Mouse (Mus musculus) urinary bladder, postnatal 14 days (tissue): Measurements from ENCODE around the gene Prrxl1.

Source experiments
- DNase-seq: peaks from one replicate; pipeline ENCODE4 v3.0.0; 2021; ENCODE audit warnings: low spot score

Prrxl1 gene

DNA sequence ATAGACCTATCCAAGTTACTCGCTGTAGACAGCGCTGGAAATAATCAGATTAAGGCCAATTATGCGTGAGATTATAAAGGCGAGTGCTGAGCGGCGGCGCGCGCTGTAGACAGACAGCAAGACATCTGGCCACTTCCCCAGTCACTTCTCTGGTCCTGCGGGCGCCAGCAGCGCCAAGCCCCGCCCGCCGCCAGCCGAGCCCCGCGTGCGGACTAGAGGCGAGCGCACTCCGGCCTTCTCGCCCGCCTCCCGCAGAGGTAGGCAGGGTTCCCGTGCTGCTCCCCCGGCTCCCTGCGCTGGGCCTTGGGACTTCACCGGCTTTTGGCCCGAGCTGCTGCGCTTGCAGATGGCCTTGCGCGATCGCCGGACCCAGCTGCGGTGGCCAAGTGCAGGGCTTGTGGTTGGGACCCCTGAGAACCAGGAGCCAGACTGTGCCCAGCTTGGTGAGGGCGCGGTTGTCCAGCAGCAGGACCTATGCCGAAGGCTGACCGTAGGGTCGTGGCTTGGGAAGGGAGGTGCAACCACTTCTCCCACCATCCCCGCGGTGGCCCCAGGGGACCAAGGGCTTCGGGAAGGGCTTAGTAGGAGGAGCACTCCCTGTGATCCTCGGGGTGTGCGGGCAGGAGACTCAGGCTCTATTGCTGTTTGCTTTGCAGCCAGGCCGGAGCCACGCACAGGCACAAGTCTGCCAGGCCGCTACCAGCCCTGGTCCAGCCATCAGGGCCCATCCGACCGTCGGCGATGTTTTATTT is at the start of gene Prrxl1:
Prrxl1 (plus strand) TSS at position 118 of the 752 bp plus-strand sequence.
- no peak for DNase-seq

DNA sequence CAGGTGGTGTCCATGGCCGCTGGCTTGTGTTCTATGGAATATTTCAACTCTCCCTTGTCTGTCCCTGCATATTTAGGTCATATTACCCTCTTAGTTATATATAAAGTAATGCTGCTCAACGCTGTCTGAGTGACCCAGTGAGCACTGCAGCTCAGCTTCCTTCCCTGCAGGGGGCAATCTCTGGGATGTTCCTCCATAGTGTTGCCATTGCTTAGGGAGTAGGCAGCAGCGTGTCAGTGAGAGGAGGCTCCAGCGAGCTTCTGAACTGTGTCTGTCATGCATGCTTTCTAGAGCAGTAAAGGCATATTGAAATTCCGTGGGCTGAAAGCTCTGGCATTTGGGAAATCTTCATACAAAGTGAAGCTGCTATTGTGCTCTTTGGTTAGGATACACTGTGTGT is 47.4 kb upstream of the Prrxl1 start:
- no peak for DNase-seq

DNA sequence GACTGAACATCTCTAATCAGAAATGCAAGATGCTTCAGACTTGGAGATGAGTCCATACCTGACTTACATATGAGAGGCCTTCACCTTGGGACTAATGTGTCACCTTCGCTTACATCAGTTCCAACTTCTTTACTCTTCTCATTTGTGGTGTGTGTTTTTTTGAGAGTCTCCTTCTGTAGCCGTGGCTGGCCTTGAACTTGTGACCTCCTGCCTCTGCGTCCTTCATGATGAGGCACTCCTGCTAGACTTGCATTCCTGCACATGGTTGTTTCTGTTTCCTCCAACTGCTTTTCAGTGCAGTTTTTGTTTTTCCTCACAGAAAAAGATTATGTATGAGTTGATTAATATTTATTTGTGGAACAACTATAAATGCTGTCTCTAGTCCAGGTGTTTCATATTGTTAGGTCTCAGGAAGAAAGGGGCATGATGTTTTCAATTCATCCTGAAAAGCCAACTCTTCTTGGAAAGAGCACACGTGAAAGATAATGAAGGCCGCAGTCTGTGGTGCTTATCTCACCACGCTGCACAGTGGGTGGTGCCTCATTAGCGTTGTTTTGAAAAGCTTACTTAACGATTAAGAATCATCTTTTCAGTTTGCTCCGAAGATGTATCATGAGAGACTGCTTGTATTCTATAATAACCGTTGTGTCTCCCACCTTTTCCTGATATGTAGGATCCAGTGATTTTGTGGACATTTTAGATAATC is 45.9 kb upstream of the Prrxl1 start:
- no peak for DNase-seq

DNA sequence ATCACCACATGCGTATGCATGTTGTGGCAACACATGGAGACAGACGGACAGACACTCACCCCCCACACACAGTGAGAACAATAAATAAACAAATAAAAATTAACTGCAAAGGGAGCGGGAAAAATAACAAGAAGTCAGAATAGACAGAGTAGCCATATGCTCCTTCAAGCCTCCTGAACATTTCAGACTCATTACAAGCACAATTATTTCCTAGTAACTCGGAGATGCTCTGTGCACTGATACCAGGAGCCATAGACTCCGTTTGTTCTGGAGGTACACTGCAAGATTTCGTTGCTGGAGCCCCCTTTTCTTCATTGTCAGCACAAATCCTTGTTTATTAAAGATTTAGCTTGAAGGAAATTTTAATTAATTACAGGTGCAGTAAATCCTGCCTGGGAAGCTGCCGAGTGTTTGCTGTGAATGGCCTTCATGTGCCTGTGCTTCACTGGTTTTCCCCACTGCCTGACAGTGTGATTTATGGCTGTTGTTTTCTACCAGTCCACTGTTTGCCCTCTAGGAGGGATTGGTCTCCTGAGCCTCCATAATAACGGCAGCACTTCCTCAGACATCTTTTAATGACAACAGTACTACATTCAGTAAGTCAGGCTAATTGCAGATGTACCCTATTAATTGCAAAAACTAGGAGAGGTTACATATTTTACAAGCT is 44.2 kb upstream of the Prrxl1 start:
- no peak for DNase-seq

DNA sequence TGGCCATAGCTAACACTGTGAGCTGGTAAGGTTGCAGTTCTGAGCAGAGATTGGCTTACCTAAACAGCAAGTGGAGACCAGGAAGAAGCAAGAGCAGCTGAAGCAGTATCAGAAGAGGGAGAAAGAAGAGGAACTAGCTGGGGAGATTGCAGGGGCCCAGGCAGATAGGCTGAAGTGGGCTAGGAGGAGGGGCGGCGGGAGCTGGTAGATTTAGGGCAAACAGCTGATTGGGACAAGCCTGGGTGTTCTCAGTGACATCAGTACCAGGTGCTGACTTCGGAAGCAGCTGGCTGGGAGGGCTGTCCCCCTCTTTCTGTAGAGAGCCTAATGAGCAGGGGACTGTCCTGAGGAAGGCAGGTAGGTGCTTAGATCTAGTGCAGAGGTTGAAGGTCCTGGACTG is 37.8 kb upstream of the Prrxl1 start:
- DNase-seq, result no peak

DNA sequence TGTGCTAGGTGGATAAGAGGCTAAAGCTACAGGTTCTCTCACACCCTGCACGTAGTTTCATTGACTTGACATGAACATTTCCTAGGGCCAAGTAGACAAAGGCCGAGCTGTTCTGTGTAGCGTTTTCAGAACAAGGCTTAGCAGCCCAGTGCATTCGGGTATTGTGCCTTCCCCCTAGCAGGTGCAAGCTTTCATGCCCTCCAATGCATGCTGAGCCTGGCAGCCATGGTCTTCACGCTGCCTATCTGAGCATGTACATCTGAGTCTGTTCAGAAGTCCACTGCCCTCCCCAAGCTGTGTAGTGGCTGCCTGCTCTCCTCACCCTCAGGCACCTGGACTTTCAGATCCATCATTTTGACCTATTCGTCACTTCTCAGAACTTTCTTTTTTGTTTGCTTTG is 35.5 kb upstream of the Prrxl1 start:
- no peak for DNase-seq

DNA sequence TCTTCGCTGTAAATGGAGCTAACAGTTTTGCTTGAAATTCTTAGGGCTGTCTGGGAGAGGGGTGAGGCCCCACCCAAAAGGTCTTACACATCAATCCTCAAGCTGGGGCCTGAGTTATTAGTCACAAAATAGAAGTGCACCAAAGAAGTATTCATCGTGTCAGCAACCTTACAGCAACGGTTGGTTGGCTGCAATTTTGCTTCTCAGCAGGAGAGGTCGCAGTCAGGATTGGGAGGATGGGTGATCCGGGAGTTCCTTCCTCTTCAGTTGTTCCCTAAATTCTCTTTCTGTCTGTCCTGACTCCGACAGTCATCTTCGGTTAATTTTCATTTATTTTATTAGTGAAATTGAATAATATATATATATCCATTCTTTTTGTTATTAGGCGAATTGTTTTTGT is 26.7 kb upstream of the Prrxl1 start:
- no peak for DNase-seq

DNA sequence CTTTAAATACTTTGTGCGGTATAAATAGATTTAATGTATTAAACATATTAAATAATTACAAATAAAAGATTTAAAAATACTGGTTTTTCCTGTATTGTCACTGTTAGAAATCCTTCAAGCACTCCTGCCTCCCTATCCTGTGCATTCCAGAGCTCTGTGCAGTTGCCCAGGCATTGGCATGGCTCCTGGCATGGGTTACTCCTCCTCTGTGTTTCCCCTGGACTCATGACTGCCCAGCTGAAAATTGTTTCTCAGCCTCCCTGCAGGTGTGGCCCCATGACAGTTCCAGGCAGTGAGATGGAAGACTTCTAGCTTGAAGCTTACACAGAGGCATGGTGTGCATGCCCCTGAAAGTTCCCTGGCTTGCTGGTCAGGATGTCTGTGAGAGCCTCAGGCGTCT is 20.8 kb upstream of the Prrxl1 start:
- no peak for DNase-seq

DNA sequence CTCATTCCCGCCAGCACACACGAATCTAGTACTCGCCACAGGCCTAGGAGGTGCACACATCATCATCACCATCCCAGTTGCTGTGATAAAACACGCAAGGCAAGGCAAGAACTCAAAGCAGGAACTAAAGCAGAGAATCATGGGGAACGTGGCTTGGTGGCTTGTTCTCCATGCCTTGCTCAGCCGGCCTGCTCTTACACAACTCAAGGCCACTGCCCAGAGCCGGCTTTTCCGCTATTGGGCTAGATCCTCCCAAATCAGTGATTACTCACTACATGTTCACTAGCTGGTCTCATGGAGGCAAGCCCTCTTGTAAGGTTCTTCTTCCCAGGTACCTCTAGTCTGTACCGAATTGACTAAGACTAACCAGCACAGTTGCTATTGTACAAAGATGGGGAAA is 15.5 kb upstream of the Prrxl1 start:
- DNase-seq, result no peak

DNA sequence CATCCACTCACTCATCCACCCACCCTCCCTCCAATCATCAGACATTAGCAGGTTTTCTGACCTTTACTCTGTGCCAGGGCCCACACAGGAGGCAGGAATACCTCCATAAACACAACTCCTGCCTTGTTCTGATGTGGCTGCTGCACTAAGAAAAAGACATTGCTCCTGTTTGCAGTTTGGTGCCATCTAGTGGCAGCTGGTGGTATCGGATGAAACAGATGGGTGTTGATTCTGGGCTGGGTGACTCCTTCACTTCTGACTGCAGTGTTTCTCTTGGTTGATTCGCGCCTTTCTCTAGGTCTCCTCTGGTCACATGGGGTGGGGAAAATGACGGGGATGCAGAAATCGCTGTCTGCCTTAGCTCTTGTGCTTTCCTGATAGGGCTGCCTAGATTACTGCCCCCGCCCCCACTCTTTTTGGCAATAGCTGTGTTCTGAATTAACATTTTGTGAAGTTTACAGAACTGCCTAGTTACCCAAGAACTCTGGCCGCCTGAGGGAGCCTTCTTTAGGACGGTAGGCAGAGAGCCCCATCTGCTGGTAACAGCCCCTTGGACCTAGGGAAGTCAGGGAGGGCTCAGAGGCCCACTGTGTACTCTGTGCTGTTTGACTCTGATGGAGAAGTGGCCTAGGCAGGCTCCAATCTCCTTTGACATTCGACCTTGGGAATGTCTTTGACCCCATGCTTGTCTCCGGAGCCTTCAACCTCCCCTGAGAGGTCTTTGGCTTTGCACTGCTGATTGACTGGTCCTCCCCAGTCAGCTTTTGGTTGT is 12.0 kb upstream of the Prrxl1 start:
- DNase-seq, result peak; percentile 71

DNA sequence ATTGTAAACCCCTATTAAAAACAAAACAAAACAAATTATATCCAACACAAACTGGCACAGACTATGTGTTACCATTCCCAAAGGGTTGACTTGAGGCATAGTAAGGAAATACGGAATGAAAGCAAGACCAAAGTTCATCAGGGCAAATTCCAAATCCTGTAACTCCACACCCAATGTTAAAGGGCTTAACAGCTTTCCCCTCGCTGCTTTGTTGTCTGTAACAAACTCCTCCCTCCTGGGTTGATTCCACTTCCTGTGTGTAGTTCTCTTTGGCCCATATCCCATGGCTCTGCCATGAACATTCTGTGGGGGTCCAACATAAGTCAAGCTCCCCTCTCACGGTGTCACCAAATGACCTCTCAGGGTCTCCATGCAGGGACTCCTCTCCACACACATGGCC is 8.8 kb upstream of the Prrxl1 start:
- no peak for DNase-seq

DNA sequence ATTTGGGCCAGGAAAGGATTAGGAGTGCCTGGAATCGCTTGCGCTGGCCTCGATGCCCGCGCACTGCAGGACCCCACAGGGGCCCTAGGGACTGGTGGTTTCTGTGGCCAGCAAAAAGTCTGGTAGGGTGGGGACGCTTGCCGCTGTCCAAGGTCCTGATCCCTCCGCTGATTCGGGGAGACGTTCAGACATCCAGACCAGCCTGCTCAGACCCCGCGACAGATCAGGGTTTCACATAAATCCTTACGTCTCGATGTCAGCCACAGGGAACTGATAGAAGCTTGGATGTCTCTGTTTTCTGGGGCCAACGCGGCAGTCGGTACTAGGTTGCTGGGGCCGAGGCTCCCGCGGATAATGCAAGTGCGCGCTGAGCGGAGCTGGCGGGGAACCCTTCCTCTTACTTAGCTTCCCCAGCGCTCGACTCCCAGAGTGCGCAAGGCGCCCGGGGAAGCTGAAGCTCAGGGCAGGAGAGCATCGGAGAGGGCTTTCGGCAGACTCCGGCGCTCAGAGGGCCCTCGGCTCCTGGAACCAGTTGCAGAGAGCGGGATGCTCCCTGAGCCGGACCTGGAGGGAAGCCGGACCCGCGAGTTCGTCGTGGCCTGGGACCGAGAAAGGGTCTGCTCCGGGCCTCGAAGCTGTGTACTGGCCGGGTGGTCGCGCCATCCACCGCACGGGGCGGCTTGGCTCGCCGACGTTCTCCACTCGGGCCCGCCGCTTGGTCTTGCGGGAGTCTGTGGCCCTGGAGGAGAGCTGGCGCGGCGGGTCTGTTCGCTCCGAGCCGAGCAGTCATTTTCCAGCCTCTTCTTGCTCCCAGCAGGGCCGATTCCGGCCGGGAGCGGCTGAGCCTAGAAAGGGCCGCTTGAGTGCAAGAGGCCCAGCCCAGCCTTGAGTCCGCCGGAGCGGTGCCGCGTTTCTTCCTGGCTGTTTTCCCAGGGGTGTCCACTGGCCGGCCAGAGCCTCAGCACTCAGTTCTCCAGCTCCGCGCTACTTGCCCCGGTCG is 1.7 kb upstream of the Prrxl1 start:
- DNase-seq, result peak; percentile 69

DNA sequence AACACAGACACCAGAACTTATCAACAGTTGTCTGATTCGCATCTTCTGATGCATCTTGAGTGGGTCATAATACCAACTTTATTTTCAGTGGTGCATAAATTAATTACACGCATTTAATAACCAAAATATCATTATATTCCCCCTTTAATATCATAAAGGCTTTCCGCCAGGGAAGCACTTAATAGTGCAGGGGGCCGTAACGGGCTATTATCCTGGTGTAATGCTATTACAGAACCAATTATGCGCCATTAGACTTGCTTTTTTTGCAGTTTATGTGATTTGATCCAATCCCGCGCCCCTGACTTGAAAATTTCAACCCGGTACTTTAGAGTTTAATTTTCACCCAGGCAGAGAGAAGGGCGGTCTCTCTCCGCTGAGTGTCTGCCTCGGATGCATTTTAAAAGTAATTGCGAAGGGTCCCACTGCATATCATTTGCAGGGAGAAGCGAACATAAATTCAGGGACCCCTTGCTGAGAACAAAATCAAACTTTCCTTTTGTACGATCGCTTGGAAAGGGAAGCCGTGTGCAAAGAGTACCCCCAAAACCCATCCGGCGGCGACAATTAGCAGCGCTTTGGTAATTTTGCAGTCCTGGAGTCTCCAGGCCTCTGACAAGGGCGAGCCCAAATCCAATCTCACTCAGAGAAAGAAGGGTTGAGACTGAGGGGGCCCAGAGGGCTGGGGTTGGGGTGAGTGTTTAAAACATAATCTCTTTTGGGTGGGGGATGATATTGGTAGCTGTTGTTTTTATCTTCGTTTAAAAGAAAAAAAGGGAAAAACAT is 579 bp upstream of the Prrxl1 start:
- DNase-seq, result no peak

DNA sequence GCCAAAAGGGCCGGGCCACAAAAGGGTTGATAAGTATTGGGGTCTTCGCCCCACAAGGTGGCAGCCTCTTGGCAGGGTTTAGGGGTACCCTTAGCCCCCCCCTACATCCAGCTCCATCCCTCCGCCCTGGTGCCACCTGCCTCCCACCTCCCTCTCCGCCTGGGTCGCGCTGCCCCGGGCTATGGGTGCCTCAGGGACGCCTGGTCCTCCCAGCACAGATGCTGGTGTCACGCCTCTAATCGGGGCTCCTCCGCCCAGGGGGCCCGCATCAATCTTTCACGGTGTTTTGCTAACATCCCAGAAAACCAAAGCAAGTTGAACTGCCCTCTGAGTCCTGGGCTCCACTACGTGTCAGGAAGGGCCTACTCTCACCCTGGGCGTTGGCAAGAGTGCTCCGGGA is 903 bp downstream of the Prrxl1 start:
- DNase-seq, result no peak

DNA sequence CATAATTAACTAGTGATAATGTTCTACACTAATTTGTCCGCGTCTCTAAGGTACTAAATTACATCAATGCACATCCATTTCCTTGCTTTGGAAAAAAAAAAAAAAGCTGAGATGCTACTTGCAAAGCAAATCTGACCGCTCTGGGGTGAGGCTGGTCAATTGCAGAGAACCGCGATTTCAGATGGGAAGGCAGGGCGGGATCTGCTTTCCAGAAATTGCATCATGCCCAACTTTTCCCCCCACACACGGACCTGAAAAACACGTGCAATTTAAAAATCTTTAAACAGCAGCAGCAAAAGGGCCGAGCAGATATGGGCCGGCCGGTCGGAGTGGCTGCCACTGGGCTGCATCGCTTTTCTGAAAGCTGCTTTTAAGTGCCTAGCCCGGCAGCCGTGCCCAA is 6.3 kb downstream of the Prrxl1 start:
- DNase-seq, result no peak

DNA sequence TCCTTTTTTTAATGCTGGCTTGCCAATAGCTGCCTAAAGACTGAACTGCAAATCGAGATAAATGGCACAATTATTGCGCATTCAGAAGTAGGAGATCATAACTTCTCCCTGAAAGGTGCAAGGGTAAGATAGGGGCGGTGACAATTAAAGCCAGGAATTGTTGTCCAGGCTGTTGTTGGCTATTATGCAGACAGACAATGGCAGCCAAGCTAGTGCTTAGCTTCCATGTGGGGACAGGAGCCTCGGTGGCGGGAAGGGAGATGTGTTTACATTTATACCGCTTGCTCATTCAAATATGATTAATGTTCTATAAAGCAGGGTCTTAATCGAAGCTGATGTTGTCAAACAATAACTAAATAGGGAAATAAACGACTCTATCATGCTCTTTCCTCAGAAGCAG is 7.1 kb downstream of the Prrxl1 start:
- no peak for DNase-seq

DNA sequence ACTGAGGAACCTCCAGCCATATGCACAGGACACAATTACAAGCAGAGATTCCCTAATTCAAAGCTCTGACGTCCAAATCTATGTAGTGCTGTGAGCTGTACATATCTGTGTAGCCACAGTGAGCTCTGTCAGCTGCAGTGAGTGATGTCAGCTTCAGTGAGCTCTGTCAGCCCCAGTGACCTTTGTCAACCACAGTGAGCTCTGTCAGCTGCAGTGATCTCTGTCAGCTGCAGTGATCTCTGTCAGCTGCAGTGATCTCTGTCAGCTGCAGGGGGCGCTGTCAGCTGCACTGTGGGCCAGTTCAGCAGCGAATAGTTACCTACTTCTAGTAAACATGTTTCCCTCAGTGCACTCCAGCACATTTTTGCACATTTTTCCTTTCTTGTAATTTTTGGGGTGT is 10.2 kb downstream of the Prrxl1 start:
- DNase-seq, result peak; percentile 28

DNA sequence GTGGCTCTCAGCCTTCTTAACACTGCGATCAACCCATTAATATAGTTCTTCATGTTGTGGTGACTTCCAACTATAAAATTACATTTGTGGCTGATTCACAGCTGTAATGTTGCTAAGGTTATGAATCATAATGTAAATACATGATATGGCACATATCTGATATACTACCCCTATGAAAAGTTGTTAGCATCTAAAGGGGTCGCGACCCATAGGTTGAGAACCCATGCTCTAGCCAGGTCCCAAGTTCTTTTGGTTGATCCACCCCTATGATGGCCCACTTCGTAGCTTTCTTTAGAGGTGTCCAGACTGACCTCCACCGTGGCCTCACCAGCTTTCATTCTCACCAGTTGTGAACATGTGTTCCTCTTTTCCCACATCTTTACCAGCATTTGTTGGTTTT is 18.0 kb downstream of the Prrxl1 start:
- DNase-seq, result no peak

DNA sequence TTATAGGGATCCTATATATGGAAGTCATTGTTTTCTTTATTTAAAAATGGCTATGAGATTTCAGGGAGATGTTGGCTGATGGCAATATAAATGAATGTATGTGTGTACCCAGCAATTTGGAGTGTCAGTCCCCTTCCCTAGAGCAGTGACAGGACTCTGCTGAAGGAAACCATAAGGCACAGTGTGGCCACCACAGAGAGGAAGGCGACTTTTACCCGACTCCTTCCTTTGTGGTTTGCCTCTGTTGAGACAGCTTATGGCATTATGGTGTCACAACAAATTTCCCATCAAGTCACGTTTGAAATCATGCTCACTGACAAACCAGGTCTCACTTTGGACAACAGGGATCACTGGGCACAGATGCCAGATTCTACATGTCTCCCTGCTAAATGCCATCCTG is 25.0 kb downstream of the Prrxl1 start:
- DNase-seq, result no peak

DNA sequence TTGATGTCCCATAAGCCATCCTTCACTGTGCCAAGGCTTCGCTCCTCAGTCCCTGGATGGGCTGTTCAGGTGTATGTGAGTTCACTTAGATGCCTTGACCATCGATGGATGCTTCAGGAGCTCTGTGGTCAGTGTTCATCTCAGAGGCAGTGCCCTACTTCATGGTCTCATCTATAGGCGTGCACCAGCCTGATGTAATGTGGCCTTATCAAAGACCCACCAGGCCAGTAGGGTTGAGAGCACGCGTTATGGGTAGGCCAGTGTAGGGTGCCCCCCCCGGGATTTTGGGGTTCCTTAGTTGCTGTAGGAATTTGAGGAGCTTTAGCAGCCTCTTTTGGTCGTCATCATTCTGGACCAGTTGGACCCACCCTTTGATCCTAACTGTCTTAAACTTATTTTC is 25.6 kb downstream of the Prrxl1 start:
- no peak for DNase-seq

DNA sequence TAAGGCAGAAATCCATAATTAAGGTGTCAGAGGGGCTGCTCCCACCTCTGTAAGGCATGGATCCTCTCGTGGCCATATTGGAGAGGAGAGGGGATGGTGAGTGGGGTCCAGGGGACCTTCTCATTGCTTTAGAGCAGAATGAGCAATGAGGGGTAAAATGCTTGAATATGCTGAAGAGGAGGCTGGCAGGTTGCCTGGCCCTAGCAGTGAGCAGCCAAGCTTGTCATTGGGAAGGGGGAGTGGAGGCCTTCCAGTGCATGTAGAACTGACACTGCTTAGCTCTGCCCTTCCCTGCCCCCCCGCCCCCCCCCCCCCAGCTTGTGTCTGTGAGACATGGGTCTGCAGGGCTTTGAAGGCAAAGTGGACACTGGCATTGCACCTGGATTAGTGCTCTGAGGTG is 28.1 kb downstream of the Prrxl1 start:
- DNase-seq, result no peak
